Mouse (Mus musculus) left cerebral cortex, adult 11 months (tissue): ENCODE results near the gene Kcnq2.

Experiments
- DNase-seq: peaks from one replicate; pipeline ENCODE4 v3.0.0; 2022; ENCODE audit warnings: low spot score

Kcnq2 gene

GRCm38 (mm10) chr2:181147546-181148317 is 12.6 kb upstream of the Kcnq2 start:
- DNase-seq: no peak

GRCm38 (mm10) chr2:181146976-181147545 is 12.0 kb upstream of the Kcnq2 start:
- DNase-seq: no peak

- DNase-seq: no peak
These were observed 9.6 kb upstream of the Kcnq2 start for GRCm38 (mm10) chr2:181144675-181145074.

GRCm38 (mm10) chr2:181143509-181144276 is 8.6 kb upstream of the Kcnq2 start:
- DNase-seq: no peak

- peak; percentile 68 for DNase-seq
These were observed 7.6 kb upstream of the Kcnq2 start for GRCm38 (mm10) chr2:181142703-181143135.

- no peak for DNase-seq
These were observed 4.6 kb upstream of the Kcnq2 start for GRCm38 (mm10) chr2:181139641-181140193.

GRCm38 (mm10) chr2:181136934-181137333 is 1.8 kb upstream of the Kcnq2 start:
- no peak for DNase-seq

- DNase-seq: no peak
These were observed 332 bp upstream of the Kcnq2 start for GRCm38 (mm10) chr2:181135446-181135818.

- DNase-seq: no peak
These were observed 1.1 kb downstream of the Kcnq2 start for GRCm38 (mm10) chr2:181133837-181134590.

- DNase-seq: no peak
These were observed 4.9 kb downstream of the Kcnq2 start for GRCm38 (mm10) chr2:181130245-181130644.

GRCm38 (mm10) chr2:181128963-181129362 is 6.1 kb downstream of the Kcnq2 start:
- no peak for DNase-seq

- DNase-seq: no peak
These were observed 7.3 kb downstream of the Kcnq2 start for GRCm38 (mm10) chr2:181127786-181128185.

- no peak for DNase-seq
These were observed 9.2 kb downstream of the Kcnq2 start for GRCm38 (mm10) chr2:181125726-181126455.

GRCm38 (mm10) chr2:181122642-181123041 is 12.5 kb downstream of the Kcnq2 start:
- DNase-seq: no peak

- no peak for DNase-seq
These were observed 14.1 kb downstream of the Kcnq2 start for GRCm38 (mm10) chr2:181120922-181121449.

GRCm38 (mm10) chr2:181119952-181120351 is 15.1 kb downstream of the Kcnq2 start:
- peak; percentile 80 for DNase-seq

- no peak for DNase-seq
These were observed 18.7 kb downstream of the Kcnq2 start for GRCm38 (mm10) chr2:181116436-181116835.

GRCm38 (mm10) chr2:181115367-181115766 is 19.7 kb downstream of the Kcnq2 start:
- no peak for DNase-seq

GRCm38 (mm10) chr2:181113762-181114361 is 21.2 kb downstream of the Kcnq2 start:
- DNase-seq: no peak

- no peak for DNase-seq
These were observed 23.4 kb downstream of the Kcnq2 start for GRCm38 (mm10) chr2:181111665-181112064.

- no peak for DNase-seq
These were observed 31.0 kb downstream of the Kcnq2 start for GRCm38 (mm10) chr2:181104111-181104510.
